9 mouse cellular contexts compared by ENCODE assay signal in the genomic region with DNA sequence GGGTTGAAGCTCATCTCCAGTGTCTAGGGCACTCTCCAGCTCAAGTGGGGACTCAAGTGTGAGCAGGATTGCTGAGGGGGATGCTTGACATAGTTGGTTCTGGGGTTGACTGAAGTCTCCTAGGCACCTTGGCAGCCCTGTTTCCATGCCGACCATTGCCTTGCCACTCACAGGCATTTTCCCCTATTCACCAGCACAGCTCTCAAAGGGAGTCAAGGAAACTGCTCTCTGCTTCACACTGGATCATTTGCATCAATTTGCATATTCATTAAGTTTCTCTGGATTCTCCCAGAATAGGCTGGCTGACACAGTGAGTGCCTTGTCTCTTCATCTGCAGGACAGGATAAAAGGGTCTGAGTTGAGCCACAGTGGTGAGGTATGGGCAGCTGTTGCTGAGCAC.
DNase-seq lines count a peak whose midpoint lies in the region; ATAC-seq lines count a peak whose summit lies in the region.
"Had no signal": no experiment of that assay in that cellular context is flagged by ENCODE, and none has a peak within 500 bp of the region (broad histone marks: within the 10 kb centered on the region; RNA-seq: fewer than 3 reads in every experiment).

No protein-coding gene starts in this region.

- peak; percentile 27 for DNase-seq in retina, postnatal 1 day
- DNase-seq in retina, embryonic 14.5 days (ENCODE audit: low spot score) = no peak
- DNase-seq in layer of hippocampus, adult 9-11 months = peak; percentile 85
- DNase-seq in lung, postnatal 4 days = peak; percentile 73 to 84
- no peak for DNase-seq in spleen, postnatal 36 days (ENCODE audit: low spot score in 2 of 2)
- no peak for DNase-seq in kidney, postnatal 14 days
- DNase-seq: cerebellum, adult 8-10 months had no signal

- ATAC-seq in erythroblast, adult 5-6 weeks (replicated peaks; ENCODE audit: low FRiP score, poor library complexity, severe bottlenecking) = no peak
- no peak for ATAC-seq in granulocyte monocyte progenitor cell, adult 5-6 weeks (replicated peaks; ENCODE audit: poor library complexity, severe bottlenecking)

Comparison
In these comparisons a context has a peak if more than half of its experiments do, and no peak if none do; other contexts are left out.
1. DNase-seq: peak in retina, postnatal 1 day (single experiment), layer of hippocampus, adult 9-11 months (single experiment) and lung, postnatal 4 days (2 of 2); none in retina, embryonic 14.5 days (single experiment), spleen, postnatal 36 days (0 of 2) and kidney, postnatal 14 days (single experiment).